Mouse (Mus musculus) C2C12 (cell line): ENCODE measurements around the gene Gan. TPM values are rescaled to one million over a fixed set of nuclear protein-coding genes. Genes with fewer than 3 reads are reported as not detected.
A peak's percentile ranks its signal among the peaks of the same experiment; 100 is the strongest.

Source experiments
- H3K27me3 ChIP-seq: one replicate; pipeline ENCODE4 v1.6.1; 2011; ENCODE audit not compliant: control insufficient read depth, insufficient read depth, insufficient read length
- H3K36me3 ChIP-seq: one replicate; pipeline ENCODE4 v1.6.1; 2011; ENCODE audit not compliant: control insufficient read depth, insufficient read depth
- H3K4me3 ChIP-seq: one replicate; pipeline ENCODE4 v1.5.1; 2011; ENCODE audit warnings: mild to moderate bottlenecking, control low read depth; ENCODE audit not compliant: poor library complexity, insufficient read depth, severe bottlenecking
- H3K79me2 ChIP-seq: one replicate; pipeline ENCODE4 v1.6.1; 2011; ENCODE audit not compliant: control insufficient read depth, insufficient read depth
- H3K79me3 ChIP-seq: one replicate; pipeline ENCODE4 v1.6.1; 2011; ENCODE audit warnings: low read depth, control low read depth
- H3ac ChIP-seq: one replicate; pipeline ENCODE3; 2011; ENCODE audit warnings: low read depth; ENCODE audit not compliant: control insufficient read depth, insufficient read length
- CEBPB ChIP-seq: IDR thresholded peaks from one replicate; pipeline ENCODE4 v1.6.1; 2011; ENCODE audit warnings: low read depth, mild to moderate bottlenecking, control low read depth, moderate library complexity
- CTCF ChIP-seq: IDR thresholded peaks from one replicate; pipeline ENCODE4 v1.5.1; 2011; ENCODE audit not compliant: control insufficient read depth, insufficient read depth, insufficient read length
- FOSL1 ChIP-seq: IDR thresholded peaks from one replicate; pipeline ENCODE4 v1.8.0; 2011; ENCODE audit warnings: mild to moderate bottlenecking, low read length; ENCODE audit not compliant: poor library complexity, insufficient read depth, severe bottlenecking
- MAX ChIP-seq: IDR thresholded peaks from one replicate; pipeline ENCODE4 v1.6.1; 2011; ENCODE audit warnings: mild to moderate bottlenecking, control low read depth
- MYOD1 ChIP-seq: IDR thresholded peaks from one replicate; pipeline ENCODE4 v1.6.1; 2011; ENCODE audit warnings: low read depth; ENCODE audit not compliant: control insufficient read depth, insufficient read length
- MYOG ChIP-seq: IDR thresholded peaks from one replicate; pipeline ENCODE4 v1.6.1; 2011; ENCODE audit not compliant: control insufficient read depth, insufficient read length; ENCODE audit errors: extremely low read depth
- USF1 ChIP-seq: IDR thresholded peaks from one replicate; pipeline ENCODE4 v1.6.1; 2011; ENCODE audit warnings: low read depth, mild to moderate bottlenecking, control low read depth, moderate library complexity
- polyA plus RNA-seq: library from polyadenylated mRNA; unstranded; fragments of >200 nt; fragmentation: generic; extraction: Trizol; gene quantifications from one replicate; pipeline ENCODE4 v1.2.1, GENCODE M21; 2012; ENCODE audit warnings: missing spikeins

Gene Gan
- polyA plus RNA-seq, 1 experiment: 2.7 TPM

GRCm38 (mm10) chr8:117251086-117251681 is 93.2 kb downstream of the Gan start:
- Histone ChIP-seq H3K4me3 (no peak overlapping the region), H3ac (no peak overlapping the region), H3K79me3 (no peaks in the 10 kb centered on the region), H3K27me3 (no peaks in the 10 kb centered on the region), H3K79me2 (no peaks in the 10 kb centered on the region), H3K36me3 (no peaks in the 10 kb centered on the region)
- TF ChIP-seq CEBPB: no peak
- TF ChIP-seq USF1: no peak
- TF ChIP-seq CTCF: no peak
- no peak for TF ChIP-seq MYOD1
- no peak for TF ChIP-seq FOSL1
- no peak for TF ChIP-seq MAX
- TF ChIP-seq MYOG: no peak

GRCm38 (mm10) chr8:117252650-117253049 is 94.7 kb downstream of the Gan start:
- Histone ChIP-seq H3K4me3 (no peak overlapping the region), H3K79me2 (peaks cover 8% of the 10 kb centered on the region), H3K27me3 (no peaks in the 10 kb centered on the region), H3ac (no peak overlapping the region), H3K36me3 (no peaks in the 10 kb centered on the region), H3K79me3 (peaks cover 6% of the 10 kb centered on the region)
- TF ChIP-seq MYOD1: no peak
- no peak for TF ChIP-seq MAX
- no peak for TF ChIP-seq MYOG
- TF ChIP-seq FOSL1: no peak
- no peak for TF ChIP-seq USF1
- TF ChIP-seq CEBPB: no peak
- no peak for TF ChIP-seq CTCF

GRCm38 (mm10) chr8:117253390-117254269 is 95.7 kb downstream of the Gan start:
- no peak for TF ChIP-seq FOSL1
- H3K79me2 ChIP-seq: peaks cover 18% of the 10 kb centered on the region
- H3K79me3 ChIP-seq: peaks cover 14% of the 10 kb centered on the region
- H3K36me3 ChIP-seq: no peaks in the 10 kb centered on the region
- no peak overlapping the region for H3ac ChIP-seq
- no peak overlapping the region for H3K4me3 ChIP-seq
- no peaks in the 10 kb centered on the region for H3K27me3 ChIP-seq

GRCm38 (mm10) chr8:117254496-117254895 is 96.6 kb downstream of the Gan start:
- TF ChIP-seq MYOD1 (no peak), USF1 (no peak), CEBPB (no peak), FOSL1 (no peak), CTCF (no peak), MYOG (no peak), MAX (no peak)
- H3K4me3 ChIP-seq: no peak overlapping the region
- peaks cover 27% of the 10 kb centered on the region for H3K79me2 ChIP-seq
- no peaks in the 10 kb centered on the region for H3K27me3 ChIP-seq
- peaks cover 22% of the 10 kb centered on the region for H3K79me3 ChIP-seq
- no peak overlapping the region for H3ac ChIP-seq
- H3K36me3 ChIP-seq: no peaks in the 10 kb centered on the region

- peaks cover 37% of the 10 kb centered on the region for H3K79me3 ChIP-seq
- TF ChIP-seq CEBPB (no peak), MYOG (no peak), USF1 (peak; percentile 72), MAX (no peak), FOSL1 (no peak), CTCF (no peak), MYOD1 (no peak)
- H3K4me3 ChIP-seq: peak overlapping the region; percentile 59
- H3K36me3 ChIP-seq: no peaks in the 10 kb centered on the region
- H3ac ChIP-seq: peak overlapping the region; percentile 74
- H3K79me2 ChIP-seq: peaks cover 46% of the 10 kb centered on the region
- H3K27me3 ChIP-seq: no peaks in the 10 kb centered on the region
These were observed 98.5 kb downstream of the Gan start for GRCm38 (mm10) chr8:117256292-117256938.
